Mouse (Mus musculus): ENCODE data around the gene Arhgap15. TPM values are rescaled to one million over a fixed set of nuclear protein-coding genes. Genes with fewer than 3 reads are reported as not detected.

The Arhgap15 gene
- total and polyA plus RNA-seq, 2 experiments from 2014 or later = 1.2 to 2.0 TPM

DNA sequence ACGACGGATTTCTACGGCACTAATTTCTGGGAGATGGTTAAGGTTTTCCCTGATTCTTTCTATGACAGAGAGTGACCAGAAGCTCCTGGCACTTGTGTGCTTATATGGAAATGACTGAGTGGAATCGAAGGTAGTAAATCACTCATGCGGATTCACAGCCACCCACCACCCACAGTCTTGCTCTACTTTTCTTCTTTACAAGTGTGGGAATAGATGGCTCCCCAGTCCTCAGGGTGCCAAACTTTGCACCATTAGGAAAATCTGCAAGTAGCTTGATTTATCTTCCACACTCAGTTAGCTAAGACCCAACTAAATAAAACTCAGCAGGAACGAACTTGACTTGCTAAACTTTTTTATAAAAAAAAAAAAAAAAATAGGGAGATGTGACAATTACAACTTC lies 331.9 kb downstream of the Arhgap15 start:
- Histone ChIP-seq H3K4me1 (ENCODE audit: insufficient read depth) (no peaks in the 10 kb centered on the region), H3K27ac (ENCODE audit: low read depth, low read length) (no peak overlapping the region), H3K4me2 (ENCODE audit: low read depth) (no peak overlapping the region), H3K9ac (no peak overlapping the region), H3K36me3 (ENCODE audit: insufficient read depth) (no peaks in the 10 kb centered on the region), H3K27me3 (ENCODE audit: insufficient read depth, low read length) (no peaks in the 10 kb centered on the region), H3K9me3 (ENCODE audit: low read length) (no peaks in the 10 kb centered on the region), H3K4me3 (ENCODE audit: low read depth, low read length) (no peak overlapping the region)
- no peak for TF ChIP-seq CTCF (IDR thresholded peaks at IDR 0.05; ENCODE audit: low read depth)
- 89% methylated on average over 6 of the region's 6 CpGs for WGBS
- DNase-seq = no peak
- ATAC-seq = no peak

DNA sequence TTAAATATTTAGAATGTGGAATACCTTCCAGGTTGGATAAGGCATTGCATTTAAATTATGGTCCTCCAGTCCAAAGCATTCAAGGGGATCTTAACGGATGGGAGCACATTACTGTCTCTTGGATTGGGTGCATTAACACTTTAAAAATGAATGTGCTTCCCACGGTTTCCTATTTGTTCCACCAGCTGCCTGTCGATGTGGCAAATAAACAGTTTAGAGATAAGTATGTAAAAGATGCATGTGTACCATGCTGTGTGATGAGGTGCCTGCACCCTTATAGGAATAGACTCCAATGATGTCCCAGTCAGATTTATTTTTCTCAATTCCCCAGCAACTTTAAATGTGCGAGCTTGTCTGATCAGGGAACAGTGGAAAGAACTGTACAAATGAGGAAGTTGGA lies 332.6 kb downstream of the Arhgap15 start:
- WGBS = 85% methylated on average over 4 of the region's 4 CpGs
- Histone ChIP-seq H3K27me3 (ENCODE audit: insufficient read depth, low read length) (no peaks in the 10 kb centered on the region), H3K9ac (no peak overlapping the region), H3K4me1 (ENCODE audit: insufficient read depth) (no peaks in the 10 kb centered on the region), H3K27ac (ENCODE audit: low read depth, low read length) (no peak overlapping the region), H3K4me2 (ENCODE audit: low read depth) (no peak overlapping the region), H3K36me3 (ENCODE audit: insufficient read depth) (no peaks in the 10 kb centered on the region), H3K4me3 (ENCODE audit: low read depth, low read length) (no peak overlapping the region), H3K9me3 (ENCODE audit: low read length) (no peaks in the 10 kb centered on the region)
- ATAC-seq (no peak), DNase-seq (no peak)
- TF ChIP-seq CTCF (IDR thresholded peaks at IDR 0.05; ENCODE audit: low read depth) = no peak

DNA sequence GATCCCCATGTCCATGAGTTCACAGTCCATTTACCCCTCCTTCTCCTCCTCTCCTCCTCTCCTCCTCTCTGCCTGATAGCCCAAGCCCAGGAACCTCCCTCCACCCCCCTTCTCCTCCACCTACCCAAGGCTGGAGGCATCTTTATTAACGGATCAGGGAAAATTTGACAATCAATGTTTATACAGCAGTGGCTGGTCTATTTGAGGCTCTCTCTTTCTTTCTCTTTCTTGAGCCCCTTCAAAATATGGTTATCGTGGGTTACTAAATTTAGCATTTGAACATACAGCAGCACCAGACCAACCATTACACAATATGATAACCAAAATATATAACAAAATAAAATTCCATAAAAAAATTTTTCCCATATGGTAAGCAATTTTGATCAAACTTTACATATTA lies 335.8 kb downstream of the Arhgap15 start:
- H3K27ac ChIP-seq (ENCODE audit: low read depth, low read length) = no peak overlapping the region
- no peak overlapping the region for H3K4me2 ChIP-seq (ENCODE audit: low read depth)
- DNase-seq (no peak), ATAC-seq (no peak)
- no peaks in the 10 kb centered on the region for H3K36me3 ChIP-seq (ENCODE audit: insufficient read depth)
- no peak for TF ChIP-seq CTCF (IDR thresholded peaks at IDR 0.05; ENCODE audit: low read depth)
- no peaks in the 10 kb centered on the region for H3K4me1 ChIP-seq (ENCODE audit: insufficient read depth)
- no peaks in the 10 kb centered on the region for H3K27me3 ChIP-seq (ENCODE audit: insufficient read depth, low read length)
- H3K4me3 ChIP-seq (ENCODE audit: low read depth, low read length) = no peak overlapping the region
- 72% methylated on average over 2 of the region's 2 CpGs for WGBS
- H3K9me3 ChIP-seq (ENCODE audit: low read length) = no peaks in the 10 kb centered on the region
- no peak overlapping the region for H3K9ac ChIP-seq

DNA sequence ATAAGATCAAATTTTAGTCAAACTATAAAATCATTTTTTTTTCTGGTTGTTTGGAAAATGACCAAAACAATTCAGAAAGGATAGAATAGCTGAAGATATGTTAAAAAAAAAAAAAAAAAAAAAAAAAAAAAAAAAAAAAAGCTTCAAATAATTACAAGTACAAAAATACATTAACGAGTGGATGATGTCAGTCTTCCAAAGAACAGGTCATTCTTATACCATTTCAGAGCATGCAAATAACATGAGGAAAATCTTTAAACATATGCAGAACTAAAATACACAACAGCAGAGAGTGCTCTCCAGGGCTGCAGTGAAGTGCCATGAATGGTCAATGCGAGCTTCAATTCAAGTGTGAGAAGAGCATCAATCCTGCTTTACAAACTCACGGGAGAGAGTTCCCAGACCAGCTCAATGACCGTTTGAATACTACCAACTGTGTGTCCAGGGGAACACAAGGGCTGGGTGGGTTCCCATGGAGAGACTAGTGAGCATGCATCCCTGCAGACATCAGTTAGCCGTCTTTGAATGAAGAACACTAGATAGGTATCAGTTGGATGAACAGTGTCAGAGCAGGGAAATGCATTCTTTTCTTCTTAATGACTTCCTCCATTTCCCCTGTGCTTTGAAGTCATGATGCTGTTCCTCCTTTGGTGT lies 337.9 kb downstream of the Arhgap15 start:
- Histone ChIP-seq H3K27me3 (ENCODE audit: insufficient read depth, low read length) (no peaks in the 10 kb centered on the region), H3K4me1 (ENCODE audit: insufficient read depth) (no peaks in the 10 kb centered on the region), H3K9me3 (ENCODE audit: low read length) (no peaks in the 10 kb centered on the region), H3K27ac (ENCODE audit: low read depth, low read length) (no peak overlapping the region), H3K36me3 (ENCODE audit: insufficient read depth) (no peaks in the 10 kb centered on the region), H3K4me2 (ENCODE audit: low read depth) (no peak overlapping the region), H3K9ac (no peak overlapping the region), H3K4me3 (ENCODE audit: low read depth, low read length) (no peak overlapping the region)
- TF ChIP-seq CTCF (IDR thresholded peaks at IDR 0.05; ENCODE audit: low read depth) = no peak
- 25% methylated on average over 5 of the region's 5 CpGs for WGBS
- DNase-seq = no peak
- ATAC-seq = no peak

DNA sequence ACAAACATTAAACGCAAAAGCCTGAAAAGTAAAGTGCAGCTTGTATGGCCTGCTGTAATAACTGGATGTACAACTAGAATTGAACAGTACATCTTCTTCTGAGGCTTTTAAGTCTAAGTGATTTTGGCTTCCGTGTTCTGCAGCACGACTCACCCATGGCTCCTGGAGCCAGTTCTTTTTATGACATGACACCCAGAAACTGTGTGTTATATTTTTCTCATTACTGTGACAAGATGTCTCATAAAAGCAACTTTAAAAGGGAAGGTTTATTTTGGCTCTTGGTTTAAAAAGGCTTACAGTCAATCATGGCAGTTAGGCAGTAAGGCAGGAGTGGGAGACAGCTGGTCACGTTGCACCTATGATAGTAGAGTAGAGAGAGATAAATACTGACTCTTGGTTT lies 349.9 kb downstream of the Arhgap15 start:
- H3K27me3 ChIP-seq (ENCODE audit: insufficient read depth, low read length) = no peaks in the 10 kb centered on the region
- H3K9ac ChIP-seq = no peak overlapping the region
- no peak overlapping the region for H3K4me3 ChIP-seq (ENCODE audit: low read depth, low read length)
- 77% methylated on average over 4 of the region's 4 CpGs for WGBS
- DNase-seq = no peak
- 0 out of 2 replicates have a peak, but pooled peaks cover 3% of the 10 kb centered on the region for H3K9me3 ChIP-seq (ENCODE audit: low read length)
- no peaks in the 10 kb centered on the region for H3K4me1 ChIP-seq (ENCODE audit: insufficient read depth)
- no peak for ATAC-seq
- H3K4me2 ChIP-seq (ENCODE audit: low read depth) = no peak overlapping the region
- TF ChIP-seq CTCF (IDR thresholded peaks at IDR 0.05; ENCODE audit: low read depth) = no peak
- H3K36me3 ChIP-seq (ENCODE audit: insufficient read depth) = no peaks in the 10 kb centered on the region
- H3K27ac ChIP-seq (ENCODE audit: low read depth, low read length) = no peak overlapping the region

DNA sequence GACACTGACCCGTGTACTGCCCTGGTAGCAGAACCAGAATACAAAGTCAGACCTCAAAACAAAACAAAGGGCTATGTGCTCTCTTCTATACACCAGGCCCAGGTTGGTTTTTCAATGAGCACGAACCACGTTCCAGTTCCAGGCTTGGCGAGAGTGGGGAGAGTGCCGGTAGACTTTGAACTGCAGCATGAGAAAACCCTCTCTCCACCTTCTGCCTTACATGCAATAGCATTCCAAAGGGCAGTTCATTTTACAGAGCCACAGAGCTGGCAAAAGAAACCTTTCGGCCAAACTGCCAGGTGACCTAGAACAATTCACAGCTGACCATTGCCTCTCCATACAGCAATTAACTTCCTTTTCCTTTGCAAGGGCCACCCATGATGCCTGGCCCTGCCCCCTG lies 353.7 kb downstream of the Arhgap15 start:
- DNase-seq = no peak
- Histone ChIP-seq H3K27me3 (ENCODE audit: insufficient read depth, low read length) (no peaks in the 10 kb centered on the region), H3K9ac (no peak overlapping the region), H3K27ac (ENCODE audit: low read depth, low read length) (no peak overlapping the region), H3K36me3 (ENCODE audit: insufficient read depth) (no peaks in the 10 kb centered on the region), H3K9me3 (ENCODE audit: low read length) (0 out of 2 replicates have a peak, but pooled peaks cover 3% of the 10 kb centered on the region), H3K4me2 (ENCODE audit: low read depth) (no peak overlapping the region), H3K4me1 (ENCODE audit: insufficient read depth) (0 out of 2 replicates have a peak, but pooled peaks cover 7% of the 10 kb centered on the region), H3K4me3 (ENCODE audit: low read depth, low read length) (no peak overlapping the region)
- no peak for ATAC-seq
- 84% methylated on average over 6 of the region's 6 CpGs for WGBS
- TF ChIP-seq CTCF (IDR thresholded peaks at IDR 0.05; ENCODE audit: low read depth) = no peak

DNA sequence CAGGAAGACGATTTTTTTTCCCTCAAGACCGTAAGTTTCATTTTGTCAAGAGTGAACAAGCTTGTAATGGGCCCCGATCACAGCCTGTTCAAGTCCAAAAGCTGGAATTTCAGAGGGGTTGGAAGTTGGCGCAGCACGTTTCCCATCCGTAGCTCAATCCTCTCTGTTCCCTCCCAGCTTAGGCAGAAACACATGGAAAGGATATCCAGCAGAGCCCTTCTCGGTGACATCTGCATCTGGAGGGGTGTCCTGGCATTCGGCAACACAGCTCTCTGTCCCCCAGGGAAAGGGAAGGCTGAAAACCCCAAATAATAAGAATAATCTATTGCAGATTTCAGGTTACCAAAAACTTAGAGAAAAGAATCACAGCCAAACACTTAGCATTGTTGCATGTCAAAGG lies 354.7 kb downstream of the Arhgap15 start:
- 82% methylated on average over 8 of the region's 8 CpGs for WGBS
- H3K4me3 ChIP-seq (ENCODE audit: low read depth, low read length) = no peak overlapping the region
- TF ChIP-seq CTCF (IDR thresholded peaks at IDR 0.05; ENCODE audit: low read depth) = no peak

More for the DNA sequence above, 354.7 kb downstream of the Arhgap15 start:
- Histone ChIP-seq H3K4me1 (ENCODE audit: insufficient read depth) (0 out of 2 replicates have a peak, but pooled peaks cover 7% of the 10 kb centered on the region), H3K27me3 (ENCODE audit: insufficient read depth, low read length) (no peaks in the 10 kb centered on the region), H3K36me3 (ENCODE audit: insufficient read depth) (no peaks in the 10 kb centered on the region), H3K9ac (no peak overlapping the region), H3K9me3 (ENCODE audit: low read length) (no peaks in the 10 kb centered on the region), H3K27ac (ENCODE audit: low read depth, low read length) (no peak overlapping the region), H3K4me2 (ENCODE audit: low read depth) (no peak overlapping the region)
- no peak for ATAC-seq
- no peak for DNase-seq

All from forebrain, postnatal 0 days (tissue).